Mouse (Mus musculus) ES-CJ7 (cell line): ENCODE data around the gene Tchh.
A peak's percentile ranks its signal among the peaks of the same experiment; 100 is the strongest.
"Not testable (repeated sequence)": the region's sequence is repeated elsewhere in the genome, so short reads cannot be mapped to it uniquely, and the experiment has no call there.

Experiments
- DNase-seq: peaks from one replicate; pipeline ENCODE4 v3.0.0; 2011; ENCODE audit warnings: low read depth, low spot score

The Tchh gene

DNA sequence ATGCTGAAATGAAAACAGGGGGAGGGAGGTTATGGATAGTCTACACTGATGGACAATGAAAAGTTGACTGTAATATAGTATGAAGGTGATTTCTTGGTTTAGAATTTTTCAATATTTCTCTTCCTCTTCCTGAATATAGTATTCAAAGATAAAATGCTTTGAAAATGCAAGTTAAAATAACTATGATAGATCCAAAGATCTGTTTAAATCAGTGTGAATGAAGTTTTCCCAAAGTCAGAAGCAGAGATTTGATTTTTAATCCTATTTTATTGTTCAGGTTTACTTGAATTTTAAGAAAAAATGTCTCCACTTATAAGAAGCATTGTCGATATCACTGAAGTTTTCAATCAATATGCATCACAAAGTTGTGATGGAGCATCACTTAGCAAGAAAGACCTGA is at the start of gene Tchh:
Tchh (plus strand) TSS at position 301 of the 400 bp plus-strand sequence.
- no peak for DNase-seq

DNA sequence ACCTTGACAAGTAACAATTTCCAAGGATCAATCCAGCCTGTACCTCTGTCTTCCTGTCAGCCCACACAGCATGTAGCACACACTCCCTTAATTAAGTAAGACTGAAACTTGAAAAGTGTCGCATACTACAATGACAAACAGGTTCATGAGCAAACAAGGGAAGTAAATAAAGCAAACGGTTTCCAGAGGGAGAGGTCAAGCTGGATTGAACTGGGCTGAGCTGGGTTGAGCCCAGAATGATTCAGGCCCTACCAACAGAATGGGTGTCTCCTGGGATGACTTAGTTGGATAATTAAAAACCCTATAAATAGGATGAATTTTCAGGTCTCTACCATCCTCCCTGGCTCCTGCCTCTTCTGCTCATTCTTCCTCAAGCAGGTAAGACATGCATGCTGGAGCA is 48.8 kb upstream of the Tchh start, which contains the start of gene Rptn:
Rptn (plus strand) TSS at position 334 of the 400 bp plus-strand sequence.
- DNase-seq = no peak

DNA sequence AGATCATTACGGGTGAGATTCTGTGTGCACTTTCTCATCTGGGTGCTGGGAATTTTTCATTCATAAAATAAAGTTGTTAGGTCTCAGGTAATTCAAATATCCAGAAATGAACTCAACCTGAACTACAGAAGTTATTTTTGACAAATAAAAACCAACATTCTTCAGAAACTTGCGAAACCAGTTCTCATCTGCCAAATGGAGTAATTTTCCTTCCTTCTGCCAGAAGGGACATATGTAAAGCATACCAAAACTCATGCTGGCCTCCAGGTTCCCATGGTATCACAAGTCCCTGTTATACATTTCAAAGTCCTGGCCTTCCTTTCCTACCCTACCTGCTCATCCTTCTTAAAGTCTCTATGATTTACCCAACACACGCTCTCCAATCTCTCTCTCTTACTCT is 38.2 kb upstream of the Tchh start:
- DNase-seq = no peak

DNA sequence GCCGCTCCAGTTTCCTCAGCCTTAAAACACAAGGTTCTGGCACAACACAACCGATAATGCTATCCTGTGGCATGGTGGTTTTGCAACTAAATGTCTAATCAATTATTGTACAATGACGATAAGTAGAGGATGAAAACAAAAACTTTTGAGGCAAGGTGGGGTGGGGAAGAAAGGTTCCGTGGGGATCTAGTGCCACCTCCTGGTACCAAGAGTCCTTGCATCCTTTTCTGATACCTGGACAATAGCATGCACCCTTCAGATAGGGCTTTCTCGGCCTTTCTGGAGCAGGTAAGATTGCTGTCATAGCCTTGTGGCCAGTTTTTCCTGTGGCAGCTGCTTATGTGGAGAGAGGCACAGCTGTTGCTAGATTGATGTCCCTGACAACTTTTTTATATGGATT is 35.1 kb upstream of the Tchh start:
- peak; percentile 54 for DNase-seq

DNA sequence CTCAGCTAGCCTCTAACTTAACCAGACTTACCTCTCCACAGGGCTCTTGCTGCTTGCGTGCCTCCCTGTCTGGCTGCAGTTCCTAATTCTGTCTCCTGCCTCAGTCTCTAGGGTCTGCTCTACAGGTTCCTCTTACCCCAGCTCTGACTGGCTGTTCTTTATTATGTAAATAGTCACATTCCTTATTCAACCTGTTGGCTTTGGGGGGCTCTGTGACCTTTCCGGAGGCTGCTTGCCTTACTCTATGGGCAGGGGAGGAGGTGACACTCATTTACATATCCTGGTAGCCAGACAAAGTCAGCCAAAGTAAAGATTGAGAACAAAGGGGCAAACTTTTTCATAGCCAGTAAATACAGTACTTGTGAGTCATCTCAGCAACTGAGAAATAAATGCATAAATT is 30.2 kb upstream of the Tchh start:
- peak; percentile 92 for DNase-seq

DNA sequence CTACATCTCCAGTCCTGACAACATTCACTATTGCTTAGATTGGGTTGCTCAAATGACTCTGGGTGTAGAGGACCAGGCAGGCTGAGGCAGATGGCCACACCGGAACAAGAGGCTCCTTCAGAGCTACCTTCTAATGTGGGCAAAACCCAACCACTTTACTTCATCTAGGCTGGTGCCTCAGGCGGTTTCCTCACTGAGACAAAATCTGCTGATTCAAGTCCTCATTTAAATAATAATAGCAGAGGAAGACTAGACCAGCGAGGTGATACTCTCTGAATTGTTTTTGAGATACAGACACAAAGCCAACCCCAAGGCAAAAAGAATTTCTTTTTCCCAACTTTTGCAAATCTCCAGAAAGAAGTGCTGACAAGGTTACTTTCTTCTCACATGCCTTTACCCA is 10.5 kb upstream of the Tchh start:
- peak; percentile 53 for DNase-seq

DNA sequence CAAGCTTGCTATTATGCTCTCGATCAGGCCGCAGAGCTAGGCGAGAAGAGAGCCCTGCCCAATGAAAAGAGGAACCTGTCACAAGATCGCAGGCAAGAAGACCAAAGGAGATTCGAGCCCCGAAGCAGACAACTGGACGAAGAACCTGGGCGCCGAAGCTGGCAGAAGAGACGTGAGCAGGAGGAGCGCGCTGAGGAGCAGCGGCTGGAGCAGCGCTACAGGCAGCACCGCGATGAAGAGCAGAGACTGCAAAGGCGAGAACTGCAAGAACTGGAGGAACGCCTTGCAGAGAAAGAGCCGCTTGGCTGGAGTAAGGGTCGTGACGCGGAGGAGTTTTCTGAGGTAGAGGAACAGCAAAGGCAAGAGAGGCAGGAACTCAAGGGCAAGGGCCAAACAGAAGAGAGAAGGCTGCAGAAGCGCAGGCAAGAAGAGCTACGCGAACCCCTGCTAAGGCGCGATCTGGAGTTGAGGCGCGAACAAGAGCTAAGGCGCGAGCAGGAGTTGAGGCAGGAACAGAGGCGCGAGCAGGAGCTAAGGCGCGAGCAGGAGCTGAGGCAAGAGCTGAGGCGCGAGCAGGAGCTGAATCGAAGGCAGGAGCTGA is 1.5 kb downstream of the Tchh start:
- peak; percentile 66 for DNase-seq

DNA sequence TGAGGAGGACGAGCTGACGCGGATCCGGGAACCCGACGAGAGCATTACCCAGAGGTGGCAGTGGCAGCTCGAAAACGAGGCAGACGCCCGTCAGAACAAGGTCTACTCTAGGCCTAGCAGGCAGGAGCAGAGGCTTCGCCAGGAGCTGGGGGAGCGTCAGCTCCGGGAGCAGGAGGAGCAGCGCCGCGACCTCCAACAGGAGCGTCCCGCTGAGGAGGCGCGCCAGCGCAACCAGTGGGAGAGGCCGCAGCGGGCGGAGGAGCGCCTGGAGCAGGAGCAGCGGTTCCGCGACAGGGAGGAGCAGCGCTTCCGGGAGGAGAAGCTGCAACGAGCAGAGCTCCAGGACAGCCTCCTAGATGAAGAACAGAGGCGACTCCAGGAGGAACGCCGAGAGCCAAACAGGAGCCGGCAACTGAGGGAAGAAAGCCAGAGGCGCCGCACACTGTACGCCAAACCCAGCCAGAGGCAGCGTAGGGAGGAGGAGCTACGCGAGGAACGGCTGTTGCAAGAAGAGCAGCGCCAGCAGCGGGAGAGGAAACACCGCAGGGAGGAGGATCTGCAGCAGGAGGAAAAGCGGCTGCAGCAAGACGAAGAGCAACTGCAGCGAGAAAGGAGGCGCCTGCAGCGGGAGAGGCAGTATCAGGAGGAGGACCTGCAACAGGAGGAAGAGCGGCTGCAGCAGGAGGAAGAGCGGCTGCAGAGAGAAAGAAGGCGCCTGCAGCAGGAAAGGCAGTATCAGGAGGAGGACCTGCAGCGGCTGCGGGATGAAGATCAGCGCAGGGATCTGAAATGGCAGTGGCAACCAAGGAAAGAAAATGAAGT is 2.4 kb downstream of the Tchh start:
- DNase-seq = peak; percentile 79

DNA sequence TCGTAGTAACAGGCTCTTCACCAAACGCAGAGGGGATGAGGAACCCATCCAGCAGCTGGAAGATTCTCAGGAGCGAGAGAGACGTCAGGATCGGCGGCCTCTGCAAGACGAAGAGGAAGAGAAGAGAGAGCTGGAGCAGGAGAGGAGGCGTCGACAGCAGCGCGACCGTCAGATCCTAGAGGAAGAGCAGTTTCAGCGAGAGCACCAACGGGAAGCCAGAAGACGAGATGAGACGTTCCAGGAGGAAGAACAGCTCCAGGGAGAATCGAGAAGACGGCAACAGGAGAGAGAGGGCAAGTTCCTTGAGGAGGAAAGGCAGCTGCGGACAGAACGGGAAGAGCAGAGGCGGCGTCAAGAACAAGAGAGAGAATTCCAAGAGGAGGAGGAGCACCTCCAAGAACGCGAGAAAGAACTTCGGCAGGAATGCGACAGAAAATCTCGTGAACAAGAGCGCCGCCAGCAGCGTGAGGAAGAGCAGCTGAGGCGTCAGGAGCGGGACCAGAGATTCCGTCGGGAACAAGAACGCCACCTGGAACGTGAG is 3.1 kb downstream of the Tchh start:
- DNase-seq = peak; percentile 73

DNA sequence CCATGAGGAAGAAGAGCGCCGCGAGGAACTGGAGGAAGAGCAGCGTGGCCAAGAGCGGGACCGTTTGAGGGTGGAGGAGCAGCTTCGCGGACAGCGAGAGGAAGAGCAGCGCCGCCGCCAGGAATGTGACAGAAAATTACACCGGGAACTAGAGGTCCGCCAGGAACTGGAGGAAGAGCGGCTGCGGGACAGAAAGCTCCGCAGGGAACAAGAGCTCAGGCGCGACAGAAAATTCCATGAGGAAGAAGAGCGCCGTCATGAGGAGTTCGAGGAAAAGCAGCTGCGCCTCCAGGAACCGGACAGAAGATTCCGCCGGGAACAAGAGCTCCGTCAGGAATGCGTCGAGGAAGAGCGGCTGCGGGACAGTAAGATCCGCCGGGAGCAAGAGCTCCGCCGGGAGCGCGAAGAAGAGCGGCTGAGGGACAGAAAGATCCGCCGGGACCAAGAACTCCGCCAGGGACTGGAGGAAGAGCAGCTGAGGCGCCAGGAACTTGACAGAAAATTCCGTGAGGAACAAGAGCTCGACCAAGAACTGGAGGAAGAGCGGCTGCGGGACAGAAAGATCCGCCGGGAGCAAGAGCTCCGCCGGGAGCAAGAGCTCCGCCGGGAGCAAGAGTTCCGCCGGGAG is 4.1 kb downstream of the Tchh start:
- DNase-seq = peak; percentile 60

DNA sequence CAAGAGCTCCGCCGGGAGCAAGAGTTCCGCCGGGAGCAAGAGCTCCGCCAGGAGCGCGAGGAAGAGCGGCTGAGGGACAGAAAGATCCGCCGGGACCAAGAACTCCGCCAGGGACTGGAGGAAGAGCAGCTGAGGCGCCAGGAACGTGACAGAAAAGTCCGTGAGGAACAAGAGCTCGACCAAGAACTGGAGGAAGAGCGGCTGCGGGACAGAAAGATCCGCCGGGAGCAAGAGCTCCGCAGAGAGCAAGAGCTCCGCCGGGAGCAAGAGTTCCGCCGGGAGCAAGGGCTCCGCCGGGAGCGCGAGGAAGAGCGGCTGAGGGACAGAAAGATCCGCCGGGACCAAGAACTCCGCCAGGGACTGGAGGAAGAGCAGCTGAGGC is 4.6 kb downstream of the Tchh start:
- not testable (repeated sequence) for DNase-seq

DNA sequence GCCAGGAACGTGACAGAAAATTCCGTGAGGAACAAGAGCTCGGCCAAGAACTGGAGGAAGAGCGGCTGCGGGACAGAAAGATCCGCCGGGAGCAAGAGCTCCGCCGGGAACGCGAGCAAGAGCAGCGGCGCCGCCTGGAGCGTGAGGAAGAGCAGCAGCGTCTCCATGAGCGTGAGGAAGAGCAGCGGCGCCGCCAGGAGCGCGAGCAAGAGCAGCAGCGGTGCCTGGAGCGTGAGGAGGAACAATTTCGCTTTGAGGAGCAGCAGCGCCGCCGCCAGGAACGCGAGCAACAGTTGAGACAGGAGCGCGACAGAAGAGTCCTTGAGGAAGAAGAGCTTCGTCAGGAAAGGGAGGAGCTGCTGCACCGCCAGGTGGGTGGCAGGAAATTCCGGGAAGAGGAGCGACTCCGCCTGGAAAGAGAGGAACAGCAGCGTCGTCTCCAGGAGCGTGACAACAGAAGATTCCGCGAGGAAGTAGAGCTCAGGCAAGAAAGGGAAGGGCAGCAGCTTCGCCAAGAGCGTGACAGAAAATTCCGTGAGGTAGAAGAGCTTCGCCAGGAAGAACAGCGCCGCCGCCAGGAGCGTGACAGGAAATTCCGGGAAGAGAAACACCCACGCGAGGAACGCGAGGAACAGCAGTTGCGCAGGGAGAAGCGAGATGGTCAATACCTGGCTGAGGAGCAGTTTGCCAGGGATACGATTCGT is 5.2 kb downstream of the Tchh start:
- peak; percentile 93 for DNase-seq

DNA sequence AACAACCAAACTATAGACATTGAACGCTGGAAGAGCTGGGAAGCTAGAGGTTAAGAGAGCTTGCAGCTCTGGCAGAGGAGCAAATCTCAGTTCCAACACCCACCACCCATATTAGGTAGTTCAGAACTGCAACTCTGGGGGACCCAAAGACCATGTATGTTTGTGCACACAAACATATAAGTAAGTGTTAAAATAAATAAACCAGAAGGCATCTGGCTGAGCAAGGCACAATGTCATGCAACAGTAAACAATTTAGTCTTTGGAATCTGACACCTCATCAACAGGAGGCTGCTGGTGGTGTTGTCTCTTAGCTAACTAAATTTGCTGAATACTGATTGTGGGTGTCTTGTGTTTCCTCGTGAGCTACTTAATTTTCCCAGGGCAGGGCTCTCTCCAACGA is 24.4 kb downstream of the Tchh start:
- DNase-seq = no peak

DNA sequence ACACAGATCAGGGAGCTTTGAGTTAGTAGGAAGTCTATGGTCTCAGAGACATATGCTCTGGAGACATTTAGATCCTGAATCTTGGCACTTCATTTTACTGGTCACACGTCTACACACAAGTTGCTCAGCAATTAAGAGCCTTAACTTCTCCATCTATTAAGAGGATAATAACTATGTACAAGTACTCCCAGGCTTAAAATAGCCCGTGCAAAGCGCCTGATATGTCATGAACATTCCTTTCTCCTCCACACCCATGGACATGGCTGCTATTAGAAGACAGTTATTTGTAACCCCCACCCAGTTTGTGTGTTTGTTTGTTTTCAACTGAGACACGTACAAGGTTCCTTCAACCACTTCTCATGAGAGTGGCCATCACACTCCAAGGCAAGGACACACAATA is 25.0 kb downstream of the Tchh start:
- no peak for DNase-seq

DNA sequence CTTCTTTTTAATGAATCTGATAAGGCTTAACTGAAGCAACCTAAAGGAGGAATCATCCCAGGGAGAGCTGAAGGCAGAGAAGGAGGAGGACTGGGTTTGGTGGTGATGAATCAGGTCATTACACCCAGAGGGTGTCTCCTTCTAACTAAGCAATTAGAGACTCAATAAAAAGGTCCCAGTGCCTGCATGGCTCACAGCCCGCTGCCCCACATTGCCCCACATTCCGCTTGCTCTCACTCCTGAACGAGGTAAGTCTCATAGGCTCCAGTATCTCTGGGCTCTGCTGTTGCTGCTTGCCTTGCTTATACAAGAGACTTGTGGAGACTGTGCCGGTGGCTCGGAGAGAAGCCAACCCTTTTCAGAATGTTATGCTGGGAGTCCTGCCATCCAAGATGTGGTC is 26.4 kb downstream of the Tchh start, which contains the start of gene Tchhl1:
Tchhl1 (plus strand) TSS at position 194 of the 400 bp plus-strand sequence.
- DNase-seq = no peak

DNA sequence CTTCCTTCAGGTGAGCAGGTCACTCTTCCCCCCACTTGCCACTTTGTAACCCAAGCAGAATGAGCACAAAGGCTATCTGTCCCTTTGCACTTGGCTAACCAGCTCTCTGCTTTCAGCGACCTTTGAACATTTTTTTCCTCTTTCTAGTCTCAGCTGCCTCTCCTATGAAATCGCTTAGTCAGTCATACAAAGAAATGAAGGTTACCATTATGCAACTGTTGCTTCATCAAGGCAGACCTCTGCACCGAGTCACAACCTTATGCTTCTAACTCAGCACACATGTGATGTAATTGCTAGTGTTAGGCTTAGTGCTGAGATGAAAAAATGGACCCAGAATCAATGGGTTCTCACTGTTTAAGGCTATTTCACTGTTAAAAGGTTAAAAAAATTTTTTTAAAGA is 27.5 kb downstream of the Tchh start:
- DNase-seq = no peak

DNA sequence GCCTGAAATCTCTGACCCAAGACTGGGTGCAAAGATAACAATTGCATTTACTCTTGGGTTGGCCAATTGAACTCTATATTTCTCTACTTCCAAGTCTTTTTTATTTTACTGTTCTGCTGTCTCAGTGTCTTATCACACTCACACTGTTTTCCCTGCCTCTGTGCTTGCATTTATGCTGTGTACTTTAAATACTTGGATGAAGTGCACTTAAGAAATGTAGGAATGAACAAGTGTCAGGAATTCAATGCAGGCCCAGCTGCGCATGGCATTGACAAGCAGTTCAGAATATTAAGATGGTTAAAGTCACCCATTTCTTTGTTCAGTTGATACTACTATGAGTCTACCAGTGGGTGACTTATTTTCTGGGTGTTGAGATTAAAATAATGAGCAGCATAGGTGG is 37.9 kb downstream of the Tchh start:
- no peak for DNase-seq

DNA sequence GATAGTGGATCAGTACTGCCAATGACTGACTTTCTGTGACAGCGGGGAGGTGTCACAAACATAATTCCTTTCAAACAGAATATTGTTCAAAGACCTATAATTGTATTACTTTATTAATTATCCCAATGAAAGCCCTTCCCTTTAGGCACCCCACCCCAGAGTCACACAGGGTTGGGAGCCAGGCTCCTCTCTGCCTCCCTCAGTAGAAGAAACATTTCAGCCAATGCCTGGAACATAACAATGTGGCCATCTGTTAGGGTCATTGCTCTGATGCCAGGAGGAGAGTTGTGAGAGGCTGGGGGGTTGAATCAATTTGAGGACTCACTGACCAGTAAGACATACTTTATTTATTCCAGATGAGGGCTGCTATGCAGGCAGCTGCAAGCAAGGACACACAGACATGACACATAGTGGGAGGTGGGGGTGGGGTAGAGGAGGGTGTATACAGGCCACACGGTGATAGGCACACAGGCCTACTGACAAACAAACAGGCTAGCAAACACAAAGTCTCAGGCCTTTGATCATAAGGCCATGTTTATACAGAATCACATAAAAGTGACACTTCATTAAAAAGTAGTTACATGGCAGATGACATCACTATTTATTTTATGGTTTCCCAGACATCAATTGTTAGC is 40.0 kb downstream of the Tchh start:
- no peak for DNase-seq

DNA sequence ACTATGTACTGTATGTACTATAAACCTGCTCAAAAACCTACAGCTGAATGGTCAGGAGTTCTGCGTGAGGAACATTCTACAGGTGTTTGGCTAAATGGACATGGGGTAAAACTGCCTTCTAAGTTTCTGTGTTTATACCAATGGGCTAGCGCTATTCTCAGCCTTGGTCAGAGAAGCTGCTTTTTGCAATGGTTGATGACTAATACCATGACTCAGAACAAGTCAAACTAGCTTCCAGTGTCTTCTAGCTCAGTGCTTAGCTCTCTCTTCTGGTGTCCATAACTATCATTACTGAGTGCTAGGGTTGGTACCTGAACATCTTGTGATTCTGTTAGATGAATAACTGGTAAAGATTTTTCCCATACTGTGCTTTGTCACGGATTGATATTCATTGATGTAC is 43.5 kb downstream of the Tchh start:
- no peak for DNase-seq

DNA sequence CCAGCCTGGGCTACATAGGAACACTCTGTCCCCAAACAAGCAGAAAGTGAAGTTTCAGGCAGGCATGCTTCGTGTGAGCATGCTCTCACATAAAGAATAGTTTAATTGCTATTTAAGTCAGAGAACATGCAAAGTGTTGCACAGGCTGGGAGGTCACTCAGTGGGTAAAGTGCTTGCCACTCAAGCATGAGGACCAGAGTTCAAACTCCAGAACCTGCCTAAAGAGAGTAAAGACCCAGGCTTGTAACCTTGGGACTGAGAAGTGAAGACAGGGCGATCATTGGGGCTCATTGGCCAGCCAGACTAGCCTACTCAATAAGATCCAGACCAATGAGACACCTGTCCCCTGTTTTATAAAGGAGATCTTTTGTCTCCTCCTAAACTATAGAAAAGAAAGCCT is 46.4 kb downstream of the Tchh start:
- DNase-seq = no peak

DNA sequence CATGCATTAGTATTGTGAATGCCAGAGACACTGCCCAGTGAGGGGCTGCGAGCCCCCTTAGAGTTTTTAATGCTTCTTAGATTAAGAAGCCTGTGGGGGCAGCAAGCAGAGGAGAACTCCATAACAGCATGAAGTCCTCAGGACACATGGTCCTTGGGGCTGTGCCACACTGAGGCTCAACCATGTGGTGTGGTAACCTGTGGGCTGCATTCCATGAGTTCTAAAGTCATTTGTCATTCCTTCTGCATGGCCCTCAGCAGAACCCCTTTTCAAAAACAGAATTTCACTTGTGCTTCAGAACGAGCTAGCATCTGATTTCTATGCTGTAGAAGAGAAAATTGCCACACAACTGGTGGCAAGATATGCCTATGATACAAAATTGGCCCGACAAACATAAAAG is 50.0 kb downstream of the Tchh start:
- DNase-seq = no peak
